Mouse (Mus musculus) spleen, adult 2 months (tissue): ENCODE results near the gene Tmem267.

Experiments used
- CTCF ChIP-seq: fragments of 200-500 bp; IDR thresholded peaks from 2 replicates; pipeline ENCODE4 v1.5.1; 2011; ENCODE audit warnings: mild to moderate bottlenecking, inconsistent platforms; ENCODE audit not compliant: insufficient read depth, insufficient read length, insufficient replicate concordance; ENCODE audit errors: extremely low read depth
- POLR2A ChIP-seq: fragments of 200-500 bp; IDR thresholded peaks from 2 replicates; pipeline ENCODE4 v1.6.1; 2011; ENCODE audit warnings: low read depth, low read length, inconsistent platforms

DNA sequence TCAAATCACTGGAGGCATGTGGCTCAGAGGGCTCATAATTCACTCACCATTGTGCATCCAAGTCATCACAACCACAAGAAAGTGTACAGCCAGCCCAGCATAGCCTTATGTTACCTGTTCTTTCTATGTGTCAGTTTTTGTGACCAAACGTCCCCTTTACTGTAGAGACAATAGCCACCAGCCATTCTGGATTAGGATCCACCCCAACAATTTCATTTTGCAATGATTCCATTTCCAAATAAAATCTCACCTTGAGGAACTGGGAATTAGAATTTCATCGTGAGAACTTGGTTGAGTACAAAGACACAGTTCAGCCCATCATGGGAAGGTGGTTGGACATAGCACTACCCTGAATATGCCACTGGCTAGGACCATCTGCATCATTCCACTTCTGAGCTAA is 168.4 kb downstream of the Tmem267 start:
- no peak for TF ChIP-seq CTCF
- no peak for TF ChIP-seq POLR2A
